Mouse (Mus musculus) right cerebral cortex, postnatal 10 days (tissue): ENCODE measurements at regions not wholly inside any gene's neighbourhood (a gene's known extent, or its start where the extent isn't known, plus 50 kb on each side); places are given as distances from the start of the nearest gene placed in this dataset.

Experiments used
- DNase-seq, 2 experiments: peaks; one replicate each; pipeline ENCODE4 v3.0.0; 2021; ENCODE audit warnings: low spot score in 2 of 2

- DNase-seq = no peak
Measured at GRCm38 (mm10) chr4:131272060-131272459, 327.9 kb downstream of the Matn1 start.

- DNase-seq = no peak
Measured at GRCm38 (mm10) chr4:131293560-131293959, 349.4 kb downstream of the Matn1 start.

GRCm38 (mm10) chr4:131298011-131298674 lies 354.0 kb downstream of the Matn1 start:
- DNase-seq = no peak

DNA sequence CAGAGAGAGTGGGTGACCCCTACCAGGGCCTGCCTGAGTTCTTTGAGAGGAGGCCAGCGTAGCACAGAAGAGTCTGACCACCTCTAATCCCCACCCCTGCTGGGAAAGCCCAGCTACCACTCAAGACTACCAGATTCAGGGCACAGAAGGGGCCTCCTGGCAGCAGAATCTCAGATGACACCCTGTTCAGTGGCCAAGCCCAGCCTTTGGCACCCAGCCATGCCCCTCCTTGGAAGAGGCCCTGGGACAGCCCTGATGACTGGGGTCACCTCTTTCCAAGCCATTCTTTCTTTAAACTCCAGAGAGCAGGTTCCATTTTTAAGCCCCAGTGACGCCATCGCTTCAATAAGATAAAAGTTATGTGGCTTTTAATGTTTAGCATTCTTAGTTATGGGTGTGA lies 359.8 kb downstream of the Matn1 start:
- peak; percentile 57 to 60 for DNase-seq

DNA sequence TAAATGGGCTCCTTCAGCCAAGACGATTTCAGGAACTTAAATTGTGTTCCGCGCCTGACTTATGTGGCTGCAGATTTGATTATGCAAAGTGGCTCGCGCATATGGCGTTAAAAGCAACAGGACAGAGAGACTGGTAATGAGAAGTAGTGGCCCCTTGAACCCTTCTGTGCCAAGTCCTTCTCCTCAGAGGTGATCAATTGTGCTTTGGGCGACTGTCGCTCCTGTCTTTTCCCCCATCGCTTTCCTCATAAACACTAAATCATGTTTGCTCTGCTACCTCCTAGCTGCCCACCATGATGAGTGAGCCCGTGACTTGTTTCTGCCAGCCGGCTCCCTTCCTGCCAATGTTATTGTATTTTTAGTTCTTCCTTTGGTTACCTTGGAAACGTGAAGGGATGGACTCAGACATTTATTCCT lies 360.2 kb downstream of the Matn1 start:
- peak; percentile 59 to 87 for DNase-seq

DNA sequence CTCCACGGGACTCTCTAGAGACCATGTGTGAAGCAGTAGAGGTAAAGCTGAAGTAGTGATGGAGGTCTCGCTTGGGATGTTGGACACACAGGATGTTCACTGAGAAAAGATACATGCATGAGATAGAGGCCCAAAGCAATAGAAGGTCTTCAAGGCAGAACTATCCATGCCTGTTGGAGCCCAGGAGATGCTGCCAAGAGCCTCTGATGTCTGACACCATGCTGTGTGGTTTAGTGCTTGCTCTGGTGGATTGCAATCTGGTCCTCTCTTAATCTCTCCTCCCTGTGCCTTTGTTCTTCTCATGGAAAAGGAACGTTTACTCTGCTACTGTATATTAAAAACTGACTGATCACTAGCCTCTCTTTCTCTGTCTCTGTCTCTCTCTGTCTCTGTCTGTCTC lies 370.0 kb downstream of the Matn1 start:
- no peak for DNase-seq

GRCm38 (mm10) chr4:131316041-131316440 lies 371.9 kb downstream of the Matn1 start:
- no peak for DNase-seq

GRCm38 (mm10) chr4:131322323-131322722 lies 378.1 kb downstream of the Matn1 start:
- no peak for DNase-seq

DNA sequence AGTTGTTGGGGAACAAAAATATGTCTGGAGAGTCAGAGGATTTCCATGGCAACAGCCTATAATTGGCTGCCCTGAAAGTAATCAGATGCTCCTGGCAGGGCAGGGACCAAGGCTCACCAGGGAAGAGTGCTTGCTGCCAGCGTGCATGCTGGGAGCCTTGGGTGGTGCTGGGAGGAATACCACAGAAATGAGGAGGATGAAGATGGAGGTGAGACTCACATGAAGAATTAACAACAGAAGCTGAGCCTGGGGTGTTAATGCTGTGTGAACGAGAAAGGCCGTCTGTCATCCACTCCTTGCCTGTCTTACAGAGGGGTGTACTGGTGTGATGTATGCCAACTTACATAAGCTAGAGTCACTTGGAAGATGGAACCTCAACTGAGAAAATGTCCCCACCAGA lies 380.3 kb downstream of the Matn1 start:
- peak; percentile 35 to 64 for DNase-seq

- DNase-seq = peak in 1 of 2 experiments; percentile 45
Measured at GRCm38 (mm10) chr4:131325200-131325599, 381.0 kb downstream of the Matn1 start.

DNA sequence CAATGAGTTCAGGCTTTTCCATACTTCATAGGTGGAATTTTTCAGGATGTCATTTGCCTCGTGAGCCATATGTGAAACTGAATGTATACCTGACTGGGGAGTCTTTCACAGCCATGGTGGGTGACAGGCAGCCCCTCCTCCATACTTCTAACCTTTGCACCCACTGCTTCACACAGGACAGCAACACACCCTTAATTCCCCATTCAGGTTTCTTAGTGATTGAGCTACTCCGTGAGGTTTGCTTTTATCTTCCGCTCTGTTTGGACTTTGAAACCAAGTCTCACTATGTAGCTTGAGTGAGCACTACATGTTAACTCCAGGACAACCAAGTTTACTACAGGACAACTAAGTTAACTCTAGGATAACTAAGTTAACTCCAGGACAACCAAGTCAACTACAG lies 381.4 kb downstream of the Matn1 start:
- no peak for DNase-seq

DNA sequence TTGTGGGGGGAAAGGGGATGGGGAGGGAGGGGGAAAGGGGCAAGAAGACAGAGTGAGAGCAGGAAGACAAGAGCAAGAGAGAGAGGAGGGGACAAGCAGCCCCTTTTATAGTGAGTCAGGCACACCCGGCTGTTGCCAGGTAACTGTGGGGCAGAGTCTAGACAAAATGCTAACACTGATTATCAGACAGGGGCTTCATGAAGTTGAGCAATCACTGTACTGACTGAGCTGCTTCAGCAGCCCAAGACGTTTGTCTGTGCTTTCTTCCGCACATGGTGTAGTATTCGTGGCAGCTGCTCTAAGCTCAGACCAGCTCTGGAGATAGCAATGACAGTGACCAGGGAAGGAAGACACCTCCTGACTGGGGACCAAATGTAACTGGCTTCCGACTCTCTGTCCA lies 385.2 kb downstream of the Matn1 start:
- no peak for DNase-seq

- DNase-seq = no peak
Measured at GRCm38 (mm10) chr4:131331646-131332045, 387.5 kb downstream of the Matn1 start.

DNA sequence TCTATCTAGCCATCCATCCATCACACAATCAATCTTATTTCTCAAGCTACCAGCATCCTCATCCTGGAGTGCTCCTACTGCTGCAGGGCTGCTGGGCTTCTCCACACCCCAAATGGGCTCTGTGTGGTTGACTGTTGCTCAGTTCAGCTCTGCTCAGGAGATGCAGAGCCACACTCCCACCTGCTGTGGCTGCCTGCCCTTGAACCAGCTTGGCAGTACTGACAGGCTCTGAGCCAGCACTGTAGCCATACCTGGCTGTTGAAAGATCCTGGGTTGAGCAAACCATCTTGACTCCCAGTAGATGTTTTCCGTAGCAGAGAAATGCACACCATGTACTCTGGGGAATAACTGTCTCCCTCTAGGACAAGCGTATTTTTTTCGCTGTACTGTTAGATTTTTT lies 392.6 kb downstream of the Matn1 start:
- no peak for DNase-seq

- DNase-seq = no peak
Measured at GRCm38 (mm10) chr4:131340993-131341695, 397.0 kb downstream of the Matn1 start.

- DNase-seq = no peak
Measured at GRCm38 (mm10) chr4:131346727-131347126, 402.5 kb downstream of the Matn1 start.

DNA sequence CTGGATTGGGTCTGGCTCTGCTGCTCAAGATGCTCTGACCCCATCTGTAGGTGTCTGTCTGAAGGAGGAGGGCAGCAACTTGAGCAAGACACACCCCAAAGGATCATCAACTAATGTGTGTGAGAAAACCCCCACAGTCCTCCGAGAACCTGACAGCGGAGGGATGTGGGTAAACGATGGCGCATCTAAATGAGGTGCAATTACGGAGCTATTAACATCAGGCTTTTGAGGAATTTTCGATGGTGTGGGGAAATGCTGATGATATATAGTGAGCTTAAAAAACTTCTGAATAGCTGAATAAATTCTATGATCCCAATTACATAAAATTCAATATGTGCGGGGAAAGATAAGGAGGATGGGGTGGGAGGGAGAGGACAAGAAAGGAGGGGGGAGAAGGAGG lies 406.1 kb downstream of the Matn1 start:
- no peak for DNase-seq

DNA sequence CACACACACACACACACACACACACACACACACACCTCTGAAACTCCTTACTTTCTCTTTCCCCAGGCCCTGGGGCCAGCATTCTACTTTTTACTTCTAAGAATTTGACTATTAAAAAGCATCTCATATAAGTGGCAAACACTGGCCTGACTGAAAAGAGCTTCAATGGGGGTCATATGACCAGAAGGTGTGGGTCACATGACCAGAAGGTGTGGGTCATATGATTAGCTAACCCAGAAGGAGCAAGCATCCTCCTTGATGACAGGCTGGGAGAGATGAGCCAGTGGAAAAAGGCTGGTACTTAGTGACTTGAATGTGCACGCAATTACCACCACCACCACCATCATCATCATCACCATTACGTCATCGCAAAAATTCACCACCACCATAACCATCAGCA lies 410.7 kb downstream of the Matn1 start:
- no peak for DNase-seq

DNA sequence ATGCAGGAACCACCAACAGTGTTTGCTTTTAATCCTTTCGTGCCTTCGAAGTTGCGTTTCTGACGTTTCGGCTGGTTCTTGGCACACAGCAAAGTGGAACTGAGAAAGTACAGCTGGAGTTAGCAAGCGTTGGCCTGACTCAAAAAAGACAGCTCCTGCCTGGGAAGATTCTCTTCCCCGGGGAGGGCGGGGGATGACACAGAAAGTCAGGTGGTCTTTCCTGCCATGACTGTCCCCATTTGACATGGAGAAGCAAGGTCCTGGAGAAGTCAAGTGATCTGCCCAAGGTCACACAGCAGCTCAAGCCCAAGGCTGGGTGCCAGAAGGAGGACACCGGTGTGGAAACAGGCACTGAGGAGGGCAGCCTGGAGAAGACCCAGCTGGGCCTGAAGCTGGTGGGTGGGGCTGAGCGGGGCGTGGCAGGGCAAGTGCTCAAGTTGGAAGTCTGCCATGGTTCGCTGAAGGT lies 411.4 kb downstream of the Matn1 start:
- DNase-seq = peak; percentile 62 to 75

DNA sequence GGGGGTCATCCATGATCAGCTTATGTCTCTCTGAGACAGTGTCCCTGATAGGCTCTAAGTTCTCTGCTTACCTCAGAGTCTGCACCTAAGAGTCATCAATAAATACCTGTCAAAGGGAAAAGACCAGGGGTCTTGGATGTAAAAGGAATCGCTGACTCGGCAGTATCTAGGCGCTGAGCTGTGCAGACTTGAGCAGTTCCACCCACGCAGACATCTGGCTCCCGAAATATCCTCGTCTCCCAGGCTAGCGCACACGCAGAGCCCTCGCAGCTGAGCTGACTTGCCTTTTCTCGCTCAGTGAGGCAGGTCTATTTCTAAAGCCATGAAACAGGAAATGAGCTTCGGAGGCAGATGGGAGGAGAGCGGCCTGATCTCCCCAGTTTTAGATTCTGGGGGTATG lies 412.1 kb downstream of the Matn1 start:
- peak; percentile 84 to 92 for DNase-seq

DNA sequence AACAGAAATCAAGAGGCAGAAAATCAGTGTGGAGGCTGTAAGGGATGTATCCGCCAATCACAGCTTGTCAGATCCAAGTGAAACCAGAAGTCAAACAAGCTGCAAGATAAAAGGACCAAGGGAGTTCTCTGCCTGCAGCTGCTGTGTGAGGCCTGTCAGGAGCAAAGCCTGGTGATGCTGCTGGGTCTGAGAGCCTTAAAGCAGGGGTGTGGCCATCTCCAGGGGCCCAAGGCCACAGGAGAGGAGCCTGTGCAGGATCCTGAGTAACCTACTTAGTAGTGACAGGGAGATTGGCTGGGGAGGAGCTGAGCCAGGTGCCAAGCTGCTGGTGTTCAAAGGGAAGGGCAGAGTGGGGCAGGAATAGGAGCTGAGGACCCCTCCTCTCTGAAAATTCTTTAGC lies 418.8 kb downstream of the Matn1 start:
- no peak for DNase-seq

- DNase-seq = peak in 1 of 2 experiments; percentile 46
Measured at GRCm38 (mm10) chr4:131364671-131365252, 420.6 kb downstream of the Matn1 start.

DNA sequence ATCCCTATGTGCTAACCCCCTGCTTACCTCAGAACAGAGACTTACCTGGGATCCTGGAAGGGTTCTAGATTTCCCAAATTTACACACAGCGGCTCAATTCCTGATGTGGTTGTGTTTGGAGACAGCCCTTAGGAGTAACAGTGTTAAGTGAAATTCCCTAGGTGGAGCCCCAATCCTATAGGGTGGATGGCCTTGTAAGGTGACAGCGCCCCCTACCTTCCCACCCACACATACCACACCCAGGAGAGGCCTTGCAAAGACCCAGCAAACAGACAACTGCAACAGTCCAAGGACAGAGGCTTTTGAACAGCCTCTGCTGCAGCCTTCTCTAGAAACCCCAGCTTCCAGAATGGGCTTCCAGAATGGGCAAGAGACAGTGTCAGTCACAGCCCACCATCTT lies 421.8 kb downstream of the Matn1 start:
- no peak for DNase-seq
